Mouse (Mus musculus): ENCODE measurements around the gene Gm21885.
A peak's percentile ranks its signal among the peaks of the same experiment; 100 is the strongest.

Gene Gm21885

DNA sequence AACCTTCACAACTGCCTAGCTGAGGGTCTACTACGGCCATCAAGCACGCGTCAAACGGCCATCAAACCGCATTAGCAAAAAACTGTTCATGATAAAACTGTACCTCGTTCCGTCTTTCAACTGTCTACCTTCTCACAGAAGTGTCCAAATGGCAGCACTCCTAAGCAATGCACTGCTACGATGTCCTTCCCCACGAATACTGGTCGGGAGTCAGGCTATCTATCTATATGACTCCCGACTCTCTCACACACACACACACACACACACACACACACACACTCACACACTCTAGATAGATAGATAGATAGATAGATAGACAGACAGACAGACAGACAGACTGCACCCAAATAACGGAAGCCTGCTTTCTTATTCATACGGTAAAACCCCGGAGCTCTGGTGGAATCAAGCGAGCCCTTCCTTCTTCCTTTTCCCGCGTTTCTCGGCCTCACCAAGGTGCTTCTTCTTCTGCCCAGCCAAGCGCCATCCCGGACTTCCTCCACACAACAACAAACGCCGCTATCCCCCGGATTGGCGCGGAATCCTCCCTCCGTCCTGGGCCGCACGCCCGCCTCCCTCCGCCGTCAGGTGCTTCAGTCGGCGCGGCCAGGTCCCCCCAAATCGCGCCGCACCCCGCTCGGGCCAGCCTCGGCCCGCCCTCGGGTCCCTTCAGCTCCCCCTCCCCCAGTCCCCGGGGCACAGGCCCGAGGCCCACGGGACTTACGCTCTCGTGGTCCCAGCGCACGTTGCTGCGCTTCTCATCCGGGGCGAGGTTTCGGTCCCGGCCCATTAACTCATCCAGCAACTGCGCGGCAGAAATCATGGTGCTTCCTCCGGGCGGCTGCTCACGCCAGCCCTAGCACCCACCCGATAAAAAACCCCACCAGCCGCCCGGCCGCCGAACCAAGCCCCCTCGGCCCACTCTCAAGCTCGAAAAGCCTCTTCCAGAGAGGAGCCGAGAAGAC lies 39.6 kb downstream of the Gm21885 start:
- DNase-seq = peak; percentile 62 to 81

- peak; percentile 95 to 97 for DNase-seq
Observed at GRCm38 (mm10) chr11:94321931-94322400, 40.3 kb downstream of the Gm21885 start, which contains the start of gene Luc7l3. Luc7l3 (minus strand) TSS chr11:94321988.

DNA sequence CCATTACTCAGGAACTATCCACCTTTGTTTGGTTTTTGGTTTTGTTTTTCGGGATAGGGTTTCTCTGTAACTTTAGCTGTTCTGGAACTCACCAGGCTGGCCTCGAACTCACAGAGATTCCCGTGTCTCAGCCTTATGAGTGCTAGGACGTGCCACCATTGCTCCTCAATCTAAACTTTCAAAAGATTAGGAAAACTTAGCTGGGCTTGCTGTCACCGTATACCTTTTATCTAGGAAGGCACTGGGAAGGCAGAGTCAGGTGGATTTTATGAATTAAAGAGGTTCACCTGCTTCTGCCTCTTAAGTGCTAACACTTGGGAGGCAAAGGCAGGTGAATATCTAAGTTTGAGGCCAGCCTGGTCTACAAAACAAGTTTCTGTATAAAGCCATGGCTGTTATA lies 41.0 kb downstream of the Gm21885 start:
- DNase-seq = no peak

GRCm38 (mm10) chr11:94323271-94323925 lies 41.7 kb downstream of the Gm21885 start:
- DNase-seq = no peak

DNA sequence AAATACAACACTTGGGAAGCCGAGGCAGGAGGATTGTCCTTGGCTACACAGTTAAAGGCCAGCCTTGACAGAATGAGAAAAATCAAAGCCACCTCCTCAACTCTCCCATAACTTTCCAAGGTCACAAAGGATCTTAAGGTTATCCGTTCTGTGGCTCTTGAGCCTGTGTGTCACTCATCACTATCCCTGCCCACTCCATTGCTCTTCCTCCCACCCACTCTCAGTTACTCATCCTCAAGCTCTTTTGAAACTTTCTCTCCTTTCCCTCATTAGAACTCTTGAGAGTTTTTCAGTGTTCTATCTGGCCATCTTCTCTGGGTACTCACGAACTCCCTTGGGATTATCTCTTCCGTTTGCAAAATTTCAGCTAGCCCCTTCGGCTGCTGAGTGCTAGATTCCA lies 42.9 kb downstream of the Gm21885 start:
- no peak for DNase-seq

GRCm38 (mm10) chr11:94326961-94327411 lies 45.3 kb downstream of the Gm21885 start:
- DNase-seq = peak in 1 of 2 experiments; percentile 27

GRCm38 (mm10) chr11:94327693-94328643 lies 46.3 kb downstream of the Gm21885 start, which contains the start of gene Ankrd40:
Ankrd40 (plus strand) TSS chr11:94328001.
- DNase-seq = peak; percentile 94 to 97

GRCm38 (mm10) chr11:94328644-94329025 lies 47.0 kb downstream of the Gm21885 start:
- no peak for DNase-seq

DNA sequence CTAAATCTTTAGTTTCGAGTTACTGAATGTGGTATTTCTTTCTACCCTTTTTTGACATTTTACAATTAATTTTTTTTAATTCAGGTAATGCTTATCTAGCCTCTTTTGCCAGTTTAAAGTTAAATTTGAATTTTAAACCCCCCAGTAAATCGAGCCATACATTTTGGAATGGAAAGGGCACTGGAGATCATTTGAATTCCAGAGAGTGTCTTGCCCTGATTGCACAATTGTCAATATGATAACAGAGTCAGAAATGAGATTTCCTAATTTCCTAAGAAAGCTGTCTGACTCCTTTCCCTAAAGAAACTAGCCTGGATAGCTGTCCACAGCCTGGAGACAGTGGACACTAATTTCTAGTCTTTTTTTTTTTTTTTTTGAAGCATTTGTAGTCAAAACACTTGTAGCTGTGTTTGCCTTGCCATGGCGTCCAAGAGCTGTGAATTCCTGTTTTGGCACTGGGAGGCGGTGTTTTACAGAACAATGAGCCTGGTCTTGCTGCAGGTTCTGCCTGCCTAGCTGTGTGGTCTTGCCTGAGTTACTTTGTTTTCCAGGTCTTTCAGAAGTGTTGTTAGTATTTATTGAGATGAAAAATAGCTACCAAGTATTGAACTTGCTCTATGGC lies 47.7 kb downstream of the Gm21885 start:
- peak; percentile 67 to 76 for DNase-seq

- no peak for DNase-seq
Observed at GRCm38 (mm10) chr11:94330211-94330610, 48.5 kb downstream of the Gm21885 start.

DNA sequence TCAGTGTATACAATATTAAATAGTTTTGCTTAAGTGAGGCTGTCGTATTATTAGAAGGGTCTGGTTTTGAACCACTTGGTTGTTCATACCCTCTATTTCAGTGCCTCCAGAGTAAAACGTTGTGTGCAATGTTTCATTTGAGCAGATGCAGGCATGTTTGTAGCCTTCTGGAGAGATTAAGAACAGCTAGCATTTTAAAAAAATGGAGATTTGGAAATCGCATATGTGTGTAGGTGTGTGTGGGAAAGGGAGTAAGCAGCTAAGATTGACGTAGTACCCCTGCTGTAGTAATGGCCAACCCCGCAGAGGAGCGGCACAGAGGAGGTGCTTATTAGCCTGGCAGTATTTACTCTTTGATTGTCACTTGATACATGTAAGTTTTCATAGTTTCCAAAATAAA lies 51.1 kb downstream of the Gm21885 start:
- DNase-seq = no peak

- no peak for DNase-seq
Observed at GRCm38 (mm10) chr11:94334386-94334968, 52.8 kb downstream of the Gm21885 start.
